ENCODE assay signal across 13 mouse cellular contexts in the genomic region with DNA sequence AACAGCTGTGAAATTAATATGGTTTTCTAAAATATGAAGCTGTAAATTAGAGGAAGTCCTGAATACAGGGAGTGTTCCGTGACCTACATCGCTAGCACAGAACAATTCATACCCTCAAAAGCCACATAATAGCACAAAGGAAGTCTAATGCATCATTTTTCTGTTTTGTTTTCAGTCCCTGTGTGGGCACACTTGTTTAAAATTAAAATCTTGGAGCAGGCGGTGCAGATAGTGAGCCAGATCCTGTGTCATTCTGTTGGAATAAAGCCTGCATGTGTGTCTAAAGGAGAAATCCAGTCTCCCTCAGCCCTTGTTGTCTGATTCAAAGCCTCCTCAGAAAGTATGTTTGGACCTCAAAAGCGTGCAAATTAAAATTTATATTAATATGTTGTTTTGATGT.
DNase-seq lines count a peak whose midpoint lies in the region.
"Had no signal": no experiment of that assay in that cellular context is flagged by ENCODE, and none has a peak within 500 bp of the region (broad histone marks: within the 10 kb centered on the region; RNA-seq: fewer than 3 reads in every experiment).

No protein-coding gene starts in this region.

- DNase-seq in gastrocnemius, adult 18-20 months (ENCODE audit: low spot score), result peak; percentile 54
- DNase-seq in gastrocnemius, postnatal 4 days (ENCODE audit: low spot score in 2 of 2), result no peak
- DNase-seq in right cerebral cortex, adult 18-20 months, result peak; percentile 68
- no peak for DNase-seq in right cerebral cortex, postnatal 4 days
- peak; percentile 38 for DNase-seq in layer of hippocampus, postnatal 36 days
- DNase-seq in telencephalon, adult 2 months (ENCODE audit: low read depth, low spot score), result peak; percentile 72
- no peak for DNase-seq in spleen, postnatal 14 days (ENCODE audit: low spot score in 2 of 2)
- DNase-seq in cerebellum, postnatal 36 days, result no peak
- DNase-seq: adrenal gland, postnatal 25 days; cerebellum, adult 11-12 months; kidney, adult 11 months; spleen, adult 18-20 months; thymus, postnatal 4 days had no signal

Comparison
In these comparisons a context has a peak if more than half of its experiments do, and no peak if none do; other contexts are left out.
1. DNase-seq: peak in gastrocnemius, adult 18-20 months (single experiment), right cerebral cortex, adult 18-20 months (single experiment), layer of hippocampus, postnatal 36 days (2 of 2) and telencephalon, adult 2 months (single experiment); none in gastrocnemius, postnatal 4 days (0 of 2), right cerebral cortex, postnatal 4 days (single experiment), spleen, postnatal 14 days (0 of 2) and cerebellum, postnatal 36 days (0 of 2).